Mouse (Mus musculus): ENCODE measurements at regions not wholly inside any gene's neighbourhood (a gene's known extent, or its start where the extent isn't known, plus 50 kb on each side); places are given as distances from the start of the nearest gene placed in this dataset.

- Histone ChIP-seq H3K4me3 (ENCODE audit: low read depth, low read length) (no peak overlapping the region), H3K27me3 (ENCODE audit: control insufficient read depth, insufficient read depth, low read length) (no peaks in the 10 kb centered on the region; the same call in 1 of the 2 replicates), H3K4me1 (ENCODE audit: control insufficient read depth, insufficient read depth, low read length) (no peaks in the 10 kb centered on the region), H3K27ac (replicated peaks; ENCODE audit: low read depth, low read length) (no peak overlapping the region), H3K4me2 (ENCODE audit: low read depth, low read length) (no peak overlapping the region), H3K9me3 (replicated peaks; ENCODE audit: control insufficient read depth, low read length) (no peaks in the 10 kb centered on the region), H3K9ac (replicated peaks; ENCODE audit: low read length) (no peak overlapping the region), H3K36me3 (replicated peaks; ENCODE audit: control insufficient read depth, insufficient read depth, low read depth, low read length) (no peaks in the 10 kb centered on the region)
- no peak for ATAC-seq (replicated peaks; ENCODE audit: insufficient number of reproducible peaks, low FRiP score, low TSS enrichment, low read depth)
- no peak for DNase-seq (ENCODE audit: low spot score)
- WGBS = 85% methylated on average over 2 of the region's 2 CpGs
Observed at GRCm38 (mm10) chr6:31156999-31157398, 198.1 kb upstream of the Klf14 start.

GRCm38 (mm10) chr6:31157429-31157828 lies 198.6 kb upstream of the Klf14 start:
- Histone ChIP-seq H3K4me1 (ENCODE audit: control insufficient read depth, insufficient read depth, low read length) (no peaks in the 10 kb centered on the region), H3K9ac (replicated peaks; ENCODE audit: low read length) (no peak overlapping the region), H3K27ac (replicated peaks; ENCODE audit: low read depth, low read length) (no peak overlapping the region), H3K4me3 (ENCODE audit: low read depth, low read length) (no peak overlapping the region), H3K27me3 (ENCODE audit: control insufficient read depth, insufficient read depth, low read length) (no peaks in the 10 kb centered on the region; the same call in 1 of the 2 replicates), H3K9me3 (replicated peaks; ENCODE audit: control insufficient read depth, low read length) (no peaks in the 10 kb centered on the region), H3K36me3 (replicated peaks; ENCODE audit: control insufficient read depth, insufficient read depth, low read depth, low read length) (no peaks in the 10 kb centered on the region), H3K4me2 (ENCODE audit: low read depth, low read length) (no peak overlapping the region)
- ATAC-seq (replicated peaks; ENCODE audit: insufficient number of reproducible peaks, low FRiP score, low TSS enrichment, low read depth) (no peak), DNase-seq (ENCODE audit: low spot score) (no peak)
- WGBS = 90% methylated on average over 6 of the region's 6 CpGs

- H3K27me3 ChIP-seq (ENCODE audit: control insufficient read depth, insufficient read depth, low read length) = no peaks in the 10 kb centered on the region; the same call in 1 of the 2 replicates
- H3K27ac ChIP-seq (replicated peaks; ENCODE audit: low read depth, low read length) = no peak overlapping the region
- ATAC-seq (replicated peaks; ENCODE audit: insufficient number of reproducible peaks, low FRiP score, low TSS enrichment, low read depth) (no peak), DNase-seq (ENCODE audit: low spot score) (no peak)
- H3K4me1 ChIP-seq (ENCODE audit: control insufficient read depth, insufficient read depth, low read length) = no peaks in the 10 kb centered on the region
- H3K4me2 ChIP-seq (ENCODE audit: low read depth, low read length) = no peak overlapping the region
- H3K36me3 ChIP-seq (replicated peaks; ENCODE audit: control insufficient read depth, insufficient read depth, low read depth, low read length) = no peaks in the 10 kb centered on the region
- H3K9ac ChIP-seq (replicated peaks; ENCODE audit: low read length) = no peak overlapping the region
- no peaks in the 10 kb centered on the region for H3K9me3 ChIP-seq (replicated peaks; ENCODE audit: control insufficient read depth, low read length)
- H3K4me3 ChIP-seq (ENCODE audit: low read depth, low read length) = no peak overlapping the region
- WGBS = 78% methylated on average over 7 of the region's 7 CpGs
Observed at GRCm38 (mm10) chr6:31158648-31159047, 199.8 kb upstream of the Klf14 start.

GRCm38 (mm10) chr6:31159240-31159639 lies 200.4 kb upstream of the Klf14 start:
- no peaks in the 10 kb centered on the region for H3K4me1 ChIP-seq (ENCODE audit: control insufficient read depth, insufficient read depth, low read length)
- no peak overlapping the region; the same call in 1 of the 2 replicates for H3K9ac ChIP-seq (replicated peaks; ENCODE audit: low read length)
- no peaks in the 10 kb centered on the region for H3K9me3 ChIP-seq (replicated peaks; ENCODE audit: control insufficient read depth, low read length)
- ATAC-seq (replicated peaks; ENCODE audit: insufficient number of reproducible peaks, low FRiP score, low TSS enrichment, low read depth) = no peak
- 72% methylated on average over 8 of the region's 8 CpGs for WGBS
- H3K27ac ChIP-seq (replicated peaks; ENCODE audit: low read depth, low read length) = no peak overlapping the region
- DNase-seq (ENCODE audit: low spot score) = no peak
- H3K27me3 ChIP-seq (ENCODE audit: control insufficient read depth, insufficient read depth, low read length) = no peaks in the 10 kb centered on the region; the same call in 1 of the 2 replicates
- no peaks in the 10 kb centered on the region for H3K36me3 ChIP-seq (replicated peaks; ENCODE audit: control insufficient read depth, insufficient read depth, low read depth, low read length)
- H3K4me2 ChIP-seq (ENCODE audit: low read depth, low read length) = no peak overlapping the region
- no peak overlapping the region for H3K4me3 ChIP-seq (ENCODE audit: low read depth, low read length)

- no peak overlapping the region for H3K4me3 ChIP-seq (ENCODE audit: low read depth, low read length)
- H3K4me1 ChIP-seq (ENCODE audit: control insufficient read depth, insufficient read depth, low read length) = no peaks in the 10 kb centered on the region
- no peaks in the 10 kb centered on the region for H3K9me3 ChIP-seq (replicated peaks; ENCODE audit: control insufficient read depth, low read length)
- 82% methylated on average over 16 of the region's 16 CpGs for WGBS
- H3K9ac ChIP-seq (replicated peaks; ENCODE audit: low read length) = no peak overlapping the region
- no peaks in the 10 kb centered on the region for H3K36me3 ChIP-seq (replicated peaks; ENCODE audit: control insufficient read depth, insufficient read depth, low read depth, low read length)
- DNase-seq (ENCODE audit: low spot score) (no peak), ATAC-seq (replicated peaks; ENCODE audit: insufficient number of reproducible peaks, low FRiP score, low TSS enrichment, low read depth) (no peak)
- no peaks in the 10 kb centered on the region; the same call in 1 of the 2 replicates for H3K27me3 ChIP-seq (ENCODE audit: control insufficient read depth, insufficient read depth, low read length)
- H3K4me2 ChIP-seq (ENCODE audit: low read depth, low read length) = no peak overlapping the region
- H3K27ac ChIP-seq (replicated peaks; ENCODE audit: low read depth, low read length) = no peak overlapping the region
Observed at GRCm38 (mm10) chr6:31159935-31160670, 201.2 kb upstream of the Klf14 start.

GRCm38 (mm10) chr6:31161445-31162340 lies 202.8 kb upstream of the Klf14 start:
- Histone ChIP-seq H3K27ac (replicated peaks; ENCODE audit: low read depth, low read length) (no peak overlapping the region), H3K4me1 (ENCODE audit: control insufficient read depth, insufficient read depth, low read length) (no peaks in the 10 kb centered on the region), H3K9me3 (replicated peaks; ENCODE audit: control insufficient read depth, low read length) (no peaks in the 10 kb centered on the region), H3K27me3 (ENCODE audit: control insufficient read depth, insufficient read depth, low read length) (no peaks in the 10 kb centered on the region; the same call in 1 of the 2 replicates), H3K36me3 (replicated peaks; ENCODE audit: control insufficient read depth, insufficient read depth, low read depth, low read length) (no peaks in the 10 kb centered on the region), H3K9ac (replicated peaks; ENCODE audit: low read length) (no peak overlapping the region), H3K4me3 (ENCODE audit: low read depth, low read length) (no peak overlapping the region), H3K4me2 (ENCODE audit: low read depth, low read length) (no peak overlapping the region)
- ATAC-seq (replicated peaks; ENCODE audit: insufficient number of reproducible peaks, low FRiP score, low TSS enrichment, low read depth) (no peak), DNase-seq (ENCODE audit: low spot score) (no peak)
- WGBS = 83% methylated on average over 22 of the region's 22 CpGs

- no peaks in the 10 kb centered on the region for H3K9me3 ChIP-seq (replicated peaks; ENCODE audit: control insufficient read depth, low read length)
- H3K4me1 ChIP-seq (ENCODE audit: control insufficient read depth, insufficient read depth, low read length) = no peaks in the 10 kb centered on the region
- H3K27ac ChIP-seq (replicated peaks; ENCODE audit: low read depth, low read length) = no peak overlapping the region
- H3K4me2 ChIP-seq (ENCODE audit: low read depth, low read length) = no peak overlapping the region
- H3K27me3 ChIP-seq (ENCODE audit: control insufficient read depth, insufficient read depth, low read length) = no peaks in the 10 kb centered on the region
- no peak for ATAC-seq (replicated peaks; ENCODE audit: insufficient number of reproducible peaks, low FRiP score, low TSS enrichment, low read depth)
- H3K36me3 ChIP-seq (replicated peaks; ENCODE audit: control insufficient read depth, insufficient read depth, low read depth, low read length) = no peaks in the 10 kb centered on the region
- no peak overlapping the region for H3K9ac ChIP-seq (replicated peaks; ENCODE audit: low read length)
- no peak for DNase-seq (ENCODE audit: low spot score)
- WGBS = 89% methylated on average over 6 of the region's 6 CpGs
- no peak overlapping the region for H3K4me3 ChIP-seq (ENCODE audit: low read depth, low read length)
Observed at GRCm38 (mm10) chr6:31165011-31165410, 206.1 kb upstream of the Klf14 start.

- Histone ChIP-seq H3K9ac (replicated peaks; ENCODE audit: low read length) (no peak overlapping the region), H3K36me3 (replicated peaks; ENCODE audit: control insufficient read depth, insufficient read depth, low read depth, low read length) (no peaks in the 10 kb centered on the region), H3K27me3 (ENCODE audit: control insufficient read depth, insufficient read depth, low read length) (no peaks in the 10 kb centered on the region), H3K27ac (replicated peaks; ENCODE audit: low read depth, low read length) (no peak overlapping the region), H3K9me3 (replicated peaks; ENCODE audit: control insufficient read depth, low read length) (no peaks in the 10 kb centered on the region), H3K4me1 (ENCODE audit: control insufficient read depth, insufficient read depth, low read length) (no peaks in the 10 kb centered on the region), H3K4me3 (ENCODE audit: low read depth, low read length) (no peak overlapping the region), H3K4me2 (ENCODE audit: low read depth, low read length) (no peak overlapping the region)
- 62% methylated on average over 8 of the region's 8 CpGs for WGBS
- no peak for ATAC-seq (replicated peaks; ENCODE audit: insufficient number of reproducible peaks, low FRiP score, low TSS enrichment, low read depth)
- no peak for DNase-seq (ENCODE audit: low spot score)
Observed at GRCm38 (mm10) chr6:31166347-31166746, 207.5 kb upstream of the Klf14 start.
